Mouse (Mus musculus) heart, embryonic 13.5 days (tissue): Measurements from ENCODE around the gene Msmo1. TPM values are rescaled to one million over a fixed set of nuclear protein-coding genes. Genes with fewer than 3 reads are reported as not detected.

Experiments
- ATAC-seq: fragments of 200-750 bp; cut with Nextera tagmentation; 2 replicates; pipeline ENCODE4 v1.8.0; 2017; ENCODE audit warnings: moderate TSS enrichment; ENCODE audit not compliant: insufficient number of reproducible peaks, low FRiP score, low TSS enrichment; ENCODE audit errors: extremely low read depth
- H3K27ac ChIP-seq: fragments of 300-500 bp; sonication (generic); replicated peaks from 2 replicates; pipeline ENCODE4 v1.5.1; 2015; ENCODE audit warnings: moderate library complexity, mild to moderate bottlenecking, inconsistent platforms
- H3K27me3 ChIP-seq: fragments of 300-500 bp; sonication (generic); replicated peaks from 2 replicates; pipeline ENCODE4 v1.6.1; 2015; ENCODE audit warnings: mild to moderate bottlenecking, inconsistent platforms
- H3K36me3 ChIP-seq: fragments of 300-500 bp; sonication (generic); 2 replicates; pipeline ENCODE4 v1.6.1; 2015; ENCODE audit warnings: mild to moderate bottlenecking, inconsistent platforms
- H3K4me1 ChIP-seq: fragments of 300-500 bp; sonication (generic); 2 replicates; pipeline ENCODE4 v1.6.1; 2015; ENCODE audit warnings: inconsistent platforms
- H3K4me2 ChIP-seq: fragments of 300-500 bp; sonication (generic); 2 replicates; pipeline ENCODE4 v1.6.1; 2015; ENCODE audit warnings: inconsistent platforms, mild to moderate bottlenecking, moderate library complexity
- H3K4me3 ChIP-seq: fragments of 300-500 bp; sonication (generic); 2 replicates; pipeline ENCODE4 v1.5.1; 2015; ENCODE audit warnings: moderate library complexity, mild to moderate bottlenecking, inconsistent platforms
- H3K9ac ChIP-seq: fragments of 300-500 bp; sonication (generic); 2 replicates; pipeline ENCODE4 v1.6.1; 2015; ENCODE audit warnings: inconsistent platforms, mild to moderate bottlenecking, moderate library complexity
- H3K9me3 ChIP-seq: fragments of 300-500 bp; sonication (generic); 2 replicates; pipeline ENCODE4 v1.6.1; 2016; ENCODE audit warnings: inconsistent platforms
- WGBS: fragments of 180-500 bp; shearing (Covaris S2); methylation state at CpG from one replicate; pipeline ENCODE4 v1.1.7; 2015; ENCODE audit warnings: mixed read lengths; 5-methylcytosine and 5-hydroxymethylcytosine counted together
- polyA plus RNA-seq: library from polyadenylated mRNA; unstranded; fragments of >200 nt; fragmentation: Nextera tagmentation; extraction: Ambion mirVana; gene quantifications from 2 replicates; pipeline ENCODE4 v1.2.1, GENCODE M21; 2015

Msmo1 gene
- polyA plus RNA-seq, 1 experiment from 2014 or later, result 50.3 TPM

GRCm38 (mm10) chr8:64746215-64747058 is 12.8 kb upstream of the Msmo1 start:
- H3K27ac ChIP-seq, result no peak overlapping the region
- H3K36me3 ChIP-seq, result peaks cover 23% of the 10 kb centered on the region
- WGBS, result 75% methylated on average over 10 of the region's 10 CpGs
- H3K4me2 ChIP-seq, result no peak overlapping the region
- H3K9me3 ChIP-seq, result no peaks in the 10 kb centered on the region
- no peak for ATAC-seq
- no peak overlapping the region for H3K9ac ChIP-seq
- no peak overlapping the region for H3K4me3 ChIP-seq
- H3K4me1 ChIP-seq, result no peaks in the 10 kb centered on the region; the same call in 1 of the 2 replicates
- no peaks in the 10 kb centered on the region for H3K27me3 ChIP-seq

- Histone ChIP-seq H3K4me2 (peak overlapping the region; percentile 7; the same call in 1 of the 2 replicates), H3K4me1 (peaks cover 8% of the 10 kb centered on the region; the same call in 1 of the 2 replicates), H3K9me3 (no peaks in the 10 kb centered on the region), H3K4me3 (no peak overlapping the region), H3K9ac (no peak overlapping the region), H3K36me3 (peaks cover 2% of the 10 kb centered on the region; the same call in 1 of the 2 replicates), H3K27me3 (no peaks in the 10 kb centered on the region), H3K27ac (peak overlapping the region; percentile 49)
- WGBS, result 50% methylated on average over 13 of the region's 13 CpGs
- no peak for ATAC-seq
Measured at GRCm38 (mm10) chr8:64740547-64741211, 7.1 kb upstream of the Msmo1 start.

GRCm38 (mm10) chr8:64738916-64739315 is 5.3 kb upstream of the Msmo1 start:
- Histone ChIP-seq H3K4me2 (no peak overlapping the region), H3K4me1 (peaks cover 15% of the 10 kb centered on the region; the same call in 1 of the 2 replicates), H3K27ac (no peak overlapping the region), H3K9ac (no peak overlapping the region), H3K4me3 (no peak overlapping the region), H3K9me3 (no peaks in the 10 kb centered on the region), H3K27me3 (no peaks in the 10 kb centered on the region), H3K36me3 (peaks cover 2% of the 10 kb centered on the region; the same call in 1 of the 2 replicates)
- 69% methylated on average over 1 of the region's 1 CpGs for WGBS
- ATAC-seq, result no peak

- Histone ChIP-seq H3K4me2 (no peak overlapping the region), H3K27ac (no peak overlapping the region), H3K4me3 (no peak overlapping the region), H3K9ac (no peak overlapping the region), H3K4me1 (peaks cover 26% of the 10 kb centered on the region), H3K9me3 (no peaks in the 10 kb centered on the region), H3K27me3 (no peaks in the 10 kb centered on the region), H3K36me3 (no peaks in the 10 kb centered on the region)
- no peak for ATAC-seq
- 76% methylated on average over 3 of the region's 3 CpGs for WGBS
Measured at GRCm38 (mm10) chr8:64736767-64737323, 3.3 kb upstream of the Msmo1 start.

GRCm38 (mm10) chr8:64735161-64735560 is 1.6 kb upstream of the Msmo1 start:
- Histone ChIP-seq H3K4me2 (no peak overlapping the region), H3K4me3 (no peak overlapping the region), H3K9ac (no peak overlapping the region), H3K27ac (no peak overlapping the region), H3K27me3 (no peaks in the 10 kb centered on the region), H3K9me3 (no peaks in the 10 kb centered on the region), H3K36me3 (peaks cover 10% of the 10 kb centered on the region), H3K4me1 (peaks cover 26% of the 10 kb centered on the region)
- ATAC-seq, result no peak
- WGBS, result 52% methylated on average over 8 of the region's 8 CpGs

GRCm38 (mm10) chr8:64732596-64732995 is 996 bp downstream of the Msmo1 start:
- 13% methylated on average over 9 of the region's 9 CpGs for WGBS

GRCm38 (mm10) chr8:64728156-64728555 is 5.4 kb downstream of the Msmo1 start:
- H3K27ac ChIP-seq, result no peak overlapping the region
- peaks cover 16% of the 10 kb centered on the region for H3K4me1 ChIP-seq
- peaks cover 66% of the 10 kb centered on the region for H3K36me3 ChIP-seq
- no peak overlapping the region for H3K4me3 ChIP-seq
- H3K27me3 ChIP-seq, result no peaks in the 10 kb centered on the region
- no peak for ATAC-seq
- no peaks in the 10 kb centered on the region for H3K9me3 ChIP-seq
- WGBS, result 87% methylated on average over 7 of the region's 7 CpGs
- H3K9ac ChIP-seq, result no peak overlapping the region
- H3K4me2 ChIP-seq, result no peak overlapping the region

More at GRCm38 (mm10) chr8:64732596-64732995, 996 bp downstream of the Msmo1 start:
- ATAC-seq, result no peak
- Histone ChIP-seq H3K27ac (peak overlapping the region; percentile 53; the same call in 1 of the 2 replicates), H3K9ac (peak overlapping the region; percentile 85), H3K9me3 (no peaks in the 10 kb centered on the region), H3K36me3 (peaks cover 25% of the 10 kb centered on the region), H3K4me3 (peak overlapping the region; percentile 80), H3K4me1 (peaks cover 22% of the 10 kb centered on the region), H3K4me2 (peak overlapping the region; percentile 84), H3K27me3 (no peaks in the 10 kb centered on the region)

GRCm38 (mm10) chr8:64726190-64726695 is 7.3 kb downstream of the Msmo1 start:
- H3K36me3 ChIP-seq, result peaks cover 82% of the 10 kb centered on the region
- no peaks in the 10 kb centered on the region for H3K9me3 ChIP-seq
- H3K4me2 ChIP-seq, result no peak overlapping the region
- no peak overlapping the region for H3K27ac ChIP-seq
- H3K4me3 ChIP-seq, result no peak overlapping the region
- H3K4me1 ChIP-seq, result no peaks in the 10 kb centered on the region
- H3K27me3 ChIP-seq, result no peaks in the 10 kb centered on the region
- H3K9ac ChIP-seq, result no peak overlapping the region
- 74% methylated on average over 4 of the region's 4 CpGs for WGBS
- no peak for ATAC-seq

GRCm38 (mm10) chr8:64723206-64723605 is 10.4 kb downstream of the Msmo1 start:
- no peaks in the 10 kb centered on the region for H3K9me3 ChIP-seq
- no peak overlapping the region for H3K27ac ChIP-seq
- no peak overlapping the region for H3K4me3 ChIP-seq
- ATAC-seq, result no peak
- H3K27me3 ChIP-seq, result no peaks in the 10 kb centered on the region
- H3K4me2 ChIP-seq, result no peak overlapping the region
- WGBS, result 85% methylated on average over 2 of the region's 2 CpGs
- H3K36me3 ChIP-seq, result peaks cover 87% of the 10 kb centered on the region
- no peaks in the 10 kb centered on the region for H3K4me1 ChIP-seq
- no peak overlapping the region for H3K9ac ChIP-seq

GRCm38 (mm10) chr8:64717868-64718267 is 15.7 kb downstream of the Msmo1 start:
- peaks cover 59% of the 10 kb centered on the region for H3K36me3 ChIP-seq
- no peak for ATAC-seq

GRCm38 (mm10) chr8:64712499-64712898 is 21.1 kb downstream of the Msmo1 start:
- no peak for ATAC-seq
- WGBS, result 84% methylated on average over 7 of the region's 7 CpGs
- Histone ChIP-seq H3K4me1 (no peaks in the 10 kb centered on the region), H3K36me3 (peaks cover 9% of the 10 kb centered on the region), H3K4me2 (no peak overlapping the region), H3K27ac (no peak overlapping the region), H3K9ac (no peak overlapping the region), H3K9me3 (no peaks in the 10 kb centered on the region), H3K27me3 (no peaks in the 10 kb centered on the region), H3K4me3 (no peak overlapping the region)

More at GRCm38 (mm10) chr8:64717868-64718267, 15.7 kb downstream of the Msmo1 start:
- no peaks in the 10 kb centered on the region for H3K4me1 ChIP-seq
- WGBS, result 80% methylated on average over 7 of the region's 7 CpGs
- H3K9me3 ChIP-seq, result no peaks in the 10 kb centered on the region
- H3K9ac ChIP-seq, result no peak overlapping the region
- H3K4me2 ChIP-seq, result no peak overlapping the region
- H3K27ac ChIP-seq, result no peak overlapping the region
- no peaks in the 10 kb centered on the region for H3K27me3 ChIP-seq
- no peak overlapping the region for H3K4me3 ChIP-seq
